Mouse (Mus musculus) limb, embryonic 12.5 days (tissue): ENCODE measurements around the gene Hist1h2ak. TPM values are rescaled to one million over a fixed set of nuclear protein-coding genes. Genes with fewer than 3 reads are reported as not detected.
"Not testable (repeated sequence)": the region's sequence is repeated elsewhere in the genome, so short reads cannot be mapped to it uniquely, and the experiment has no call there.

Experiments
- ATAC-seq: fragments of 200-750 bp; cut with Nextera tagmentation; 2 replicates; pipeline ENCODE4 v1.8.0; 2017; ENCODE audit warnings: low read depth, moderate TSS enrichment; ENCODE audit not compliant: insufficient number of reproducible peaks, insufficient read depth, low FRiP score, low TSS enrichment
- H3K27ac ChIP-seq: fragments of 300-500 bp; sonication (generic); 2 replicates; pipeline ENCODE4 v1.5.1; 2016; ENCODE audit warnings: mild to moderate bottlenecking, moderate library complexity
- H3K27me3 ChIP-seq: fragments of 300-500 bp; sonication (generic); 2 replicates; pipeline ENCODE4 v1.6.1; 2016; ENCODE audit warnings: mild to moderate bottlenecking, moderate library complexity
- H3K36me3 ChIP-seq: fragments of 300-500 bp; sonication (generic); 2 replicates; pipeline ENCODE4 v1.6.1; 2016; ENCODE audit warnings: mild to moderate bottlenecking, moderate library complexity
- H3K4me1 ChIP-seq: fragments of 300-500 bp; sonication (generic); replicated peaks from 2 replicates; pipeline ENCODE4 v1.6.1; 2016
- H3K4me2 ChIP-seq: fragments of 300-500 bp; sonication (generic); 2 replicates; pipeline ENCODE4 v1.6.1; 2016; ENCODE audit warnings: mild to moderate bottlenecking, moderate library complexity
- H3K4me3 ChIP-seq: fragments of 300-500 bp; sonication (generic); replicated peaks from 2 replicates; pipeline ENCODE4 v1.5.1; 2016; ENCODE audit warnings: mild to moderate bottlenecking
- H3K9ac ChIP-seq: fragments of 300-500 bp; sonication (generic); replicated peaks from 2 replicates; pipeline ENCODE4 v1.6.1; 2016; ENCODE audit warnings: mild to moderate bottlenecking, moderate library complexity
- H3K9me3 ChIP-seq: fragments of 300-500 bp; sonication (generic); 2 replicates; pipeline ENCODE4 v1.6.1; 2016; ENCODE audit warnings: mild to moderate bottlenecking, moderate library complexity
- WGBS: fragments of 180-500 bp; shearing (Covaris S2); methylation state at CpG from one replicate; pipeline ENCODE4 v1.1.7; 2016; 5-methylcytosine and 5-hydroxymethylcytosine counted together
- polyA plus RNA-seq: library from polyadenylated mRNA; unstranded; fragments of >200 nt; fragmentation: Nextera tagmentation; extraction: Ambion mirVana; gene quantifications from 2 replicates; pipeline ENCODE4 v1.2.1, GENCODE M21; 2016

The Hist1h2ak gene
- polyA plus RNA-seq, 1 experiment from 2014 or later = 71.5 TPM

DNA sequence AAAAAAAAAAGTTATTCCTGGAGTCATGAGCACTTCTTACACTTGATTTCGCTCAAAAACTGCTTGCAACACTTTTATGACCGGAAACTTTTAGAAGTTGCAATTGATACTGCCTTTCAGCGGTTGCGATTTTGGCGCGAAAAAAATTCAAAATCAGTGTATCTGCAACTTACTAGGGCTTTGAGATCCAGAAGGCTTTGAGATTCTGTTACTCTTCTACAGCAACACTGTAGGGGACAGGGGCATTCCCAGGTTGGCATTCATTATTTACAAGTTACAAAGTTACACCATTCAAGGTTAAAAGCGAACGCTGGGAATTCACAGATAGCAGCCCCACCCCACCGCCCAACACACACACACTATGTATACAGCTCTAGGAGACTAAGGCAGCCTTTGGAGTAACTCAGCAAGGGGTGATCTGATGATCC, 30.1 kb upstream of the Hist1h2ak start:
- 2% methylated on average over 9 of the region's 9 CpGs for WGBS

DNA sequence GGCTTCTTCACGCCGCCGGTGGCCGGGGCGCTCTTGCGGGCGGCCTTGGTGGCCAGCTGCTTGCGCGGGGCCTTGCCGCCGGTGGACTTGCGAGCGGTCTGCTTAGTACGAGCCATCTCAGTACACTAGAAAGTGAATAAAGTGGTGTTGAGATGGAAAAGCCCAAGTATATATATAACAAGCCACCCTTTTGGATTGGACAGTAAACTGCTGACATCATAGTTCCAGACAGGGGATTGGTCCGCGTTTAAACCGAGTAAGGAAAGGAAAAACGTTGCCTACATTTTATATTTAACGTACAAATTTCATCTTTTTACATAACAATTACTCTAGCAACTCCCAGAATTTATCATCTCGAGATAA, 29.6 kb upstream of the Hist1h2ak start, which contains the start of gene Hist1h3i:
Hist1h3i (minus strand) TSS at position 116 of the 363 bp plus-strand sequence.
- Histone ChIP-seq H3K9ac (peak within 1 kb of the TSS; percentile 74), H3K4me2 (peak within 1 kb of the TSS; percentile 65), H3K9me3 (no peaks in the 10 kb centered on the region), H3K27me3 (no peaks in the 10 kb centered on the region), H3K4me3 (peak within 1 kb of the TSS; percentile 44), H3K36me3 (no peaks in the 10 kb centered on the region), H3K27ac (peak within 1 kb of the TSS; percentile 92), H3K4me1 (peaks cover 42% of the 10 kb centered on the region)
- WGBS = 0% methylated on average over 18 of the region's 20 CpGs
- ATAC-seq = peak; percentile 53

More for the DNA sequence above, 30.1 kb upstream of the Hist1h2ak start:
- Histone ChIP-seq H3K9me3 (no peaks in the 10 kb centered on the region), H3K36me3 (no peaks in the 10 kb centered on the region), H3K27ac (peak overlapping the region; percentile 92), H3K4me2 (peak overlapping the region; percentile 65), H3K27me3 (no peaks in the 10 kb centered on the region), H3K4me3 (peak overlapping the region; percentile 44), H3K4me1 (peaks cover 44% of the 10 kb centered on the region), H3K9ac (peak overlapping the region; percentile 53)
- ATAC-seq = no peak

- Histone ChIP-seq H3K9ac (peak overlapping the region; percentile 74), H3K27ac (peak overlapping the region; percentile 92), H3K4me3 (peak overlapping the region; percentile 44), H3K4me2 (peak overlapping the region; percentile 65), H3K4me1 (peaks cover 41% of the 10 kb centered on the region)
- not testable (repeated sequence) for ATAC-seq, H3K9me3 ChIP-seq, H3K36me3 ChIP-seq, H3K27me3 ChIP-seq
- 1% methylated on average over 15 of the region's 35 CpGs for whole genome bisulfite sequencing
These were observed 29.0 kb upstream of the Hist1h2ak start for GRCm38 (mm10) chr13:21782361-21783254.

- Histone ChIP-seq H3K27ac (peak overlapping the region; percentile 53; the same call in 1 of the 2 replicates), H3K4me2 (peak overlapping the region; percentile 19; the same call in 1 of the 2 replicates), H3K27me3 (no peaks in the 10 kb centered on the region), H3K36me3 (no peaks in the 10 kb centered on the region), H3K9ac (no peak overlapping the region), H3K9me3 (no peaks in the 10 kb centered on the region), H3K4me1 (peaks cover 41% of the 10 kb centered on the region), H3K4me3 (no peak overlapping the region)
- ATAC-seq = no peak
- WGBS = 95% methylated on average over 1 of the region's 1 CpGs
These were observed 28.0 kb upstream of the Hist1h2ak start for GRCm38 (mm10) chr13:21781639-21782038.

DNA sequence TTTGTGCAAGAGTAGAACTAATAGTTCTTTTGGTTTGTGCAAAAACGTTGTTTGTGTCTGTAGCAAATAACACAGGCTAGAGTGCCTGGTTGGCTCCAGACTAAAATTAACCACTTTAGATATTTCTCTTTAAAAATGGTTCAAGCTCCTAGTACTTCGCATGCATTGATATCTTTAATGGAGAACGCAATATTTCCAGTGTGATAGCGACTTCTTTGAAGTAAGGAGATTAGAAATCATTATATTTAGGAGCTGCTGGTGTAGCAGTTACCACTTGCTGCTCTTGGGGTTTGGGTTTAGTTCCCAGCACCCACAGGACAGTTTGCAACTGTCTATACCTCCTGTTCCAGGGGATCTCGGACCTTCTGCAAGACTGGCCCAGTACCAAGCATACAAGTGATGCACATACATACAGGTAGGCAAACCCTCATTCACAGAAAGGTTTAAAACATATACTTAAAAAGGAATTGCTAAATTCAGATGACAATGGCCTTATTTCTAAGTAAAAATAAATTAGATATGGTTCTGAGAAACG, 27.5 kb upstream of the Hist1h2ak start:
- H3K9me3 ChIP-seq = no peaks in the 10 kb centered on the region
- peak overlapping the region; percentile 99 for H3K27ac ChIP-seq
- H3K4me1 ChIP-seq = peaks cover 38% of the 10 kb centered on the region
- peak overlapping the region; percentile 59; the same call in 1 of the 2 replicates for H3K4me3 ChIP-seq
- no peak overlapping the region for H3K9ac ChIP-seq
- no peaks in the 10 kb centered on the region for H3K36me3 ChIP-seq
- H3K4me2 ChIP-seq = peak overlapping the region; percentile 92
- no peaks in the 10 kb centered on the region for H3K27me3 ChIP-seq
- no peak for ATAC-seq
- 47% methylated on average over 6 of the region's 6 CpGs for WGBS

- WGBS = under 1% methylated on average over 44 of the region's 44 CpGs
- ATAC-seq = peak; percentile 11
These were observed 26.4 kb upstream of the Hist1h2ak start, which contains the start of gene Hist1h1b for GRCm38 (mm10) chr13:21779767-21780731. TSS of gene Hist1h1b (minus strand) at chr13:21780625.

GRCm38 (mm10) chr13:21778814-21779766, 25.5 kb upstream of the Hist1h2ak start:
- H3K4me2 ChIP-seq = peak overlapping the region; percentile 92
- H3K4me1 ChIP-seq = peaks cover 26% of the 10 kb centered on the region
- peak overlapping the region; percentile 83 for H3K9ac ChIP-seq
- H3K36me3 ChIP-seq = no peaks in the 10 kb centered on the region
- no peaks in the 10 kb centered on the region for H3K9me3 ChIP-seq
- peak overlapping the region; percentile 99 for H3K27ac ChIP-seq
- H3K4me3 ChIP-seq = peak overlapping the region; percentile 59
- ATAC-seq = peak; percentile 87
- WGBS = 5% methylated on average over 33 of the region's 33 CpGs
- no peaks in the 10 kb centered on the region for H3K27me3 ChIP-seq

More at GRCm38 (mm10) chr13:21779767-21780731, 26.4 kb upstream of the Hist1h2ak start, which contains the start of gene Hist1h1b:
- Histone ChIP-seq H3K27me3 (no peaks in the 10 kb centered on the region), H3K9ac (peak within 1 kb of the TSS; percentile 83), H3K4me3 (peak within 1 kb of the TSS; percentile 59), H3K9me3 (no peaks in the 10 kb centered on the region), H3K36me3 (no peaks in the 10 kb centered on the region), H3K27ac (peak within 1 kb of the TSS; percentile 99), H3K4me2 (peak within 1 kb of the TSS; percentile 92), H3K4me1 (peaks cover 31% of the 10 kb centered on the region)

DNA sequence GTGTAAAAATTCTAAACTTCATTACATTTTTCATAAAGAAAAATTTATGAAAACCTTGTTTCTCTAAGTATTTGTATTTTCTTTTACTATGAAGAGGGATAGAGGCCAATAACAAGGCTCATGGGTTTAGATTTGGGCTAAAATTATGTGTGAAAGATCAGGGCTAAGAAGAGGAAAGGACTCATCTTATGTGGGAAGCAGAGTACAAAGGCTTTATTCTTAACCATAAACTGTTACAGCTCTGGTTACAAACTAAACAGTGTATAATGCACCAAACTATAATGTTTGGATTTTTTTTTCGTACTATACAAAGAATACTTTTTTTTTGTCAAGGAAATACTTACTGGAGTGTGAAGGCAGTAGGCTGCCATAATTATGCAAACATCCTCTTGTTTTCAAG, 2.1 kb upstream of the Hist1h2ak start:
- Histone ChIP-seq H3K9ac (no peak overlapping the region), H3K27ac (no peak overlapping the region), H3K4me2 (peak overlapping the region; percentile 73; the same call in 1 of the 2 replicates), H3K9me3 (no peaks in the 10 kb centered on the region), H3K27me3 (no peaks in the 10 kb centered on the region), H3K4me3 (no peak overlapping the region), H3K36me3 (no peaks in the 10 kb centered on the region), H3K4me1 (peaks cover 15% of the 10 kb centered on the region)
- ATAC-seq = no peak
- 72% methylated on average over 1 of the region's 1 CpGs for WGBS

DNA sequence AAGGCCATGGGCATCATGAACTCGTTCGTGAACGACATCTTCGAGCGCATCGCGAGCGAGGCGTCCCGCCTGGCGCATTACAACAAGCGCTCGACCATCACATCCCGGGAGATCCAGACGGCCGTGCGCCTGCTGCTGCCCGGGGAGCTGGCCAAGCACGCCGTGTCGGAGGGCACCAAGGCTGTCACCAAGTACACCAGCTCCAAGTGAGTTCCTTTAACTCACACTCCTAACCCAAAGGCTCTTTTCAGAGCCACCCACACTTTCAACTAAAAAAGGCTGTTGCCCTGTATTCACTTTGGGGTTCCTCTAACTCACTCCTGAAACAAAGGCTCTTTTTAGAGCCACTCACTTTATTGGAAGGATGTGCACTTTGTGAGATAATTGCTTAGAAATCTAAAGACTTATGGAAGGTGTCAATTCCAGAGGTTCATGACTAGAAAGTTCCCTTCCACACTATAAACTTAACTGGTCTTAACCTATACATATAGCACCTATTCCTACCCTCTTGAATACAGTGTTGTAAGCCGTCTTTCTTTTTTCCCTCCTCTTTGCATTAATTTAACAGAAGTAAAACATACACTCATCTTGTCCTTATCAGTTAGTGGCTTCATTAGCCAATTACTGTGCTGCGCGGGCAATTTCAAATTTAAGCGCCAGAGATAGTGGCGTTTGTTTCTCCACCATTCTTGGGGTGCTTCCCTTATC, 821 bp upstream of the Hist1h2ak start:
- H3K27ac ChIP-seq = peak overlapping the region; percentile 95
- WGBS = 2% methylated on average over 16 of the region's 26 CpGs
- not testable (repeated sequence) for H3K36me3 ChIP-seq

More for the DNA sequence above, 821 bp upstream of the Hist1h2ak start:
- peaks cover 18% of the 10 kb centered on the region for H3K4me1 ChIP-seq
- H3K27me3 ChIP-seq, H3K9me3 ChIP-seq, ATAC-seq: not testable (repeated sequence)
- peak overlapping the region; percentile 73 for H3K4me2 ChIP-seq
- H3K4me3 ChIP-seq = peak overlapping the region; percentile 47
- H3K9ac ChIP-seq = peak overlapping the region; percentile 66
